Mouse (Mus musculus) B cell, adult 2 months (primary cell): Measurements from ENCODE around the gene Slc40a1.

ENCODE experiments used
- DNase-seq, 2 experiments: peaks; one replicate each; pipeline ENCODE4 v3.0.0; 2022

Slc40a1 gene

DNA sequence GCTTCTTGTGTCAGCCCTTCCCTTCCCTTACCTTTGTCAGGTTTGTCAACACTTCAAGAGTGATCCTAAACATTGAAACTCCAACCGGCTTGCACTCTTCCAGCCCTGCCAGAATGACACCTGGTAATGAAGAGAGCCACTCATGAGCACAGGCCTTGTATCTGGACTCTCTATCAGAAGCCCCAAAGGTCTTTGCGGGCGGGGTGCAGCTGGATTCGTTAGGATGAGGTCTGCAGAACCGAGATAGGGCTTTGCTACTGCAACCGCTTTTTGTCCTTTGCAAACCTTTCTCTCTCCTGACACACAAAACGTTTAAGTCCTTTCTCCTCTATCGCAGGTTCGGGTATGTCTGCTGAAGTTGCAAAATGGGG lies at the start of gene Slc40a1:
Gene Slc40a1, minus strand, starts transcription at position 131 of the 371 bp plus-strand sequence.
- no peak for DNase-seq

DNA sequence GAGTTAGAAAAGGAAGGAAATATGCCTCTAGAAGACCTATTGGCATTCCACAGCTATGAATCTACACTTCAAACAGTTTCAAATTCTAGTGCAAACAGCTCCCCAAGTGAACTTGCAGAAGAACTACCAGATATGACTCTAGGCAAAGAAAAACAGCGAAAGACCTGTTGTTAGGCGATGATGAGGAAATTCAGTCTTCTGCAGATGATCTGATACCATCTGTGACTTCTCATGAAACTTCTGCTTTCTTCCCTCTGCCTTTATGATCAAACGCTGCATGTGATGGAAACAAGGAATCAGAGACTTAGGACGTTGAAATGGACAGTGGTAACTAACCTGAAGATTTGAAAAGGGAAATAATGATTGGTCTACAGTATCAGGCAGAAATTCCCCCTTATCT lies 45.0 kb upstream of the Slc40a1 start:
- no peak for DNase-seq

DNA sequence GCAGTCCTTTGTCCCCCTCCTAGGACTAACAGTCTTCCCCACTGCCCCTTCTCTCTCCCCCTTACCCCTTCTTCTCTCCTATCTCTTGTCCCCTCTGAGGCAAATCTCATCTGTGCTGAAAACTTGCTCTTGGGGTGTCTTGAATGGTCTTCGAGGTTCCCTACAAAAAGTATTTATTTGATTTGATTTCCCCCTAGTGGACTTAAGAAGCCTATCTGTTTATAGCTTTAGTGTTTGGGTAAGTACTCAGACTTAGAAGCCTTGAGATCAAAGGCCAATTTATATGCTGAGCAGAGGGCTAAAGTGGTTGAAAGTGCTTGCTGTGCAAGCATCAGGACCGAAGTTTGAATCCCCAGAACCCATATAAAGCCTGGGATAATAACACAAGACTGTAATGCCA lies 22.7 kb upstream of the Slc40a1 start:
- no peak for DNase-seq

DNA sequence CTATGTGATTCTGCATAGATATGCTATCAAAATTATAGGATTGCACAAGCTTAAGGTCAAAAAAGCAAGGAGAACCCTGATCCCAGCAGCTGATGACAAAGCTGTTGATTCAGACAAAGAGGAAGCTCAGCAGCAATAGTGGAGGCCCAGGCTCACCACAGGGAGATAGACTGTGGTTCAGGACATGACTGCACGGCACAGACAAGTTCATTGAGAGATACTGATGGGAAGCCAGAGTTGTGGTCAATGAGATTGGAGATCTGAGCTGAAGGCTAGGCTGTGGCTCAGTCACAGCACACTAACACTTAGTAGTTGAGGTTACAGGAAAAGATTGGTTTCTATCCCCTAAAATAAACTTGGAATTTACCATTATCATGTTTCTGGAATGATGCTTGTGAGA lies 21.5 kb upstream of the Slc40a1 start:
- no peak for DNase-seq

DNA sequence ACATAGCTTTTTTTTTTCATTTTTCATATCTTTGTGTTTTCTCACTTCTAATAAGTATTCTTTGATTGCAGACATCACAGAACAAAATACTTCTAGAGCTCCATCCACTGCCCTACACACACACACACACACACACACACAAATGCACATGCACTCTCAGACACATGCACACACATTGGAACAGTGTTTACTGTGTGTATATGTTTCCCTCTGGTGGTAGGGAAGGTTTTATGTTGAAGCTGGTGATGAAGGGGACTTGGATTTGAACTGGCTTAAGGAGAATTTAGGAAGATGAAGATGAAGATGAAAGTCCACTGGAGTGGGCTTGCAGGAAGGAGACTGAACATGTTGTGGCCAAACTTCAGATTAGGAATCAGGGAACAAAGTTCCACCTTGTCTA lies 4.8 kb upstream of the Slc40a1 start:
- no peak for DNase-seq

DNA sequence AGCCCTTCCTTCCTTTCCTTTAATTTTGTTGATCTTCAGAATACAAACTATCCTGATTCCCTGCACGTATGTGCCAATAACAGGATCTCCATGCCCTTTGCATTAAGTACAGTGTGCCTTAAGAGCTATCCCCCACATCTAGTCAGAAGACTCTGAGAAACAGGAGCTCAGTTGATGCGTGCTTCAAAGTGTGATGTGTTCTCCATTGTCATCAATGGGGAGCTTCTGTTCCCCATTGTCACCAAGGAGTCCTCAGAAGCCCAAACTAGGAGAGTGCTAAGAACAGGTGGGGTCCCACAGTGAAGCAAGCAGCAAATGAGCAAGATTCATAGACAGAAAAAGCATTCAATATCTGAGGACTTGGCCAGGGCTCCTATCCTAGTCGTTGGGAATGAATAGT lies 588 bp upstream of the Slc40a1 start:
- DNase-seq: no peak

DNA sequence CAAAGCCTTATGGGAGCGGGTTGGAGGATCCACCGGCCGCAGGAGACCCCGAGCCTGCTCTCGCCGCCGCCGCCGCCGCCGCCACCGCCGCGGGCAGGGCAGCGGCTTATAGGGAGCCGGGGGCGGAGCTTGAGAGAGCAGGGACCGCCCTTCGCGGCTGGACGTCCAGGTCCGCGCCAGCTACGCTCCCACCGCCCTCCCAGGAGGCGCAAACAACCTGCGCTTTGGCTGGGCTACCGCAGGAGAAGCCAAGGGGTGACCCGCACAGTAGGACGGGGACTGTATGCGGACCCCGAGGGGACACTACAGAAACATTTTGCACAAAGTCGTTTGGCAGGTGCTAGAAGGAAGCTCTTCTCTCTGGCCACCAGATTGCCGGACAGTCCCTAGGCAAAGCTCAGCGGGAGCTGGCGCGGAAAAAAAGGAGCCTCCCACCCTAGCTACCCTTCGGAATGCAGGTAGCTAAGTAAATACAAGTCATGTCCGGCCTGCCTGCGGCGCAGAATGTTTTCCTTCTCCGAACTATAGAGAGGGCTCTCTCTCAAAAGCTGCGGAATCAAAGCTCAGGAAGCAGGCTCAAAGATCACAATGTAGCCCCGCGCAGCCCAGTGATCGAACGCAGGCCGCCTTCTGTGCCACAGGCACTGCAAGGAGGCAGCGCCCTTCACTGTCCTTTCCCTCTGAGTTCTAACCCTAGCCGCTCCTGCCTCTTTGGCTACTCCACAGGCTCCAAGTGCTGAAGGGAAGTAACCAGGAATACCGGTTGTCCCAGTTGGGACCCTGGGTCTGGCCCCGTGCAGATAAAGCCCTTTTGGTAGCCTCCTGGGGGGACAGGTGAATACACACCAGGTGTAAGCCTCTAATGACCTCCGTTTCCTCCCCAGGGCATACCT lies 577 bp downstream of the Slc40a1 start:
- no peak for DNase-seq

DNA sequence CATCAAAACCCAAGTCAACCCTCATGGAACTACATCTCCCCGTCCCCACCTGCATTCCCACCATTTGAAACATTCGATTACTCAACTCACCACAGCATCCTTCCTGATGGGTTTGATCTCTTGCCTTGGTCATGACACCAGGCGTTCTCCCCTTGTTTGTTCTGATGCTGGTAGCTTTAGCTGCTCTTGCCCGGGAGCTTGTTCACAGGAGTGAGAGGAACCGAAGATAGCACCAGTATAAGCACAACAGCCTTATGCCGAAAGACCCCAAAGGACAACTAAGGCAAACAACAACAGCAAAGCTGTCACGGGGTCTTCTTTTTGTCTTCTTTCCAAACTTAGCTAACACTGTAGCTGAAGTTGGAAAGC lies 1.2 kb downstream of the Slc40a1 start:
- no peak for DNase-seq

DNA sequence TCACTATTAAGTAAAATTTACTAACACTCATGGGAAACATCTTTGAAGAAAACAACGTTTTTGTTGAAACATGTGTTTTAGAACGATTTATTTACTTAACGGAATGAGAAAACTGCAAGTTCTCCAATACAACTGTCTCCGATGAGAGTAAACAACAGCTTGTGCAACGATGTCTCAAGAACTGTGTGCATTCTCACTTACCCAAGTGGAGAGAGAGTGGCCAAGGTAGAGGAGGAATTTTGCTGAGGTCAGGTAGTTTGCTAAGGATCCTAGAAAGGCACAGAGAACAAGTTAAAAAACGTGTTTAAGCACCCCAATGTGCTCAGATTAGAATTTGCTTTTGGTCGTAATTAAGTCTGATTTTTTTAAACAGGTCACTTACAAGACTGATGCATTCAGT lies 1.8 kb downstream of the Slc40a1 start:
- DNase-seq: no peak

DNA sequence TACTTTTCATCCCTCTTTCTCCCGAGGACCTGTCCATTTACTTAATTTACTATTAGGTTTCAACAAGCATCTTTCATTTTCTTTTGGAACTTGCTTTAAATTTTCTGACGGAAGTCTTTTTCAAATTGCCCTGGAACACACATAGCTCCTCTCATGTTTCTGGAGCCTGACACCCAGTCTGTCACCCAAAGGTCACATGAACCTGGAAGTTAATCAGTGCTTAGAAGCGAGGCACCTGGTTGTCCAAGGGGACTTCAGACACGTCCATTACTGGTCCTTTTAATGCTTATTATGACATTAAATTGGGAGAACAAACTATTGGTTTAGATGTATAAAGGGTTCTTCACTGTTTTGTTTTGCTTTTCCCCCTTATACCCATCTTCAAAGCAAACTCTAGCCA lies 3.0 kb downstream of the Slc40a1 start:
- no peak for DNase-seq

DNA sequence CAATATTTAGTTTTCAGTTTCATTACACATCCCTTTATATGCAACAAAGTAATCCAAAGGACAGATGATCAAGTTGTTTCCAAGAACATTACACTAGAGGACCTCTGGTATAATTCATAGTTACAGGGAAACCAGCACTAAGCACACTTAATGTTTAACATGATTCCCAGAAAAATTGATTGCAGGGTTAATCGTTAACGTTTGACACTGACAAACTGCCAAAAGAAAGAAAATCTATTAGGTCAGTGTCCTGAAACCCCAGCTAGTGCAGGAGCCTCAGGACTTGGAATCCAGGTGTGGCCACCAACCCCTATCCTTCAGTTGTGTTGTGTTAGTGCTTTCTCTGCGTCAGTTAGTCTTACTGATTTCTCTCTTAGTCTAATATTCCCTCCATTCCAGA lies 5.6 kb downstream of the Slc40a1 start:
- DNase-seq: no peak

DNA sequence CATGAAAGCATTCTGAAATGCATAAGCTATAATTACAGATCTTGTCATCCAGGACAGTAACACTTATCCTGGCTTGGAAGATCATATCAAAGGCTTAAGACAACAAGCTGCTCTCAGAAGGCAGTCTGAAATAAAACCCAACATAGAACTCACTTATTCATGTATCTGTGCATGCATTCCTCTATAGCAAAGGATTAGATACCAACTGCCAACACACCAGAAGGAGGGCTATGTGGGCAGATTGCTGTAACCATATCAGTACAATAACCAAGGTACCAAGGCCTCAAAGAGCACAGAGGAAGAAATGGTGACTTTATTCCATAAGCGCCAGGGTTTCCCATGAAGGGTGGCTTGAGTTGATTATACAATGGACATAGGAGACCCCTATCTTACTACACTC lies 6.6 kb downstream of the Slc40a1 start:
- no peak for DNase-seq

DNA sequence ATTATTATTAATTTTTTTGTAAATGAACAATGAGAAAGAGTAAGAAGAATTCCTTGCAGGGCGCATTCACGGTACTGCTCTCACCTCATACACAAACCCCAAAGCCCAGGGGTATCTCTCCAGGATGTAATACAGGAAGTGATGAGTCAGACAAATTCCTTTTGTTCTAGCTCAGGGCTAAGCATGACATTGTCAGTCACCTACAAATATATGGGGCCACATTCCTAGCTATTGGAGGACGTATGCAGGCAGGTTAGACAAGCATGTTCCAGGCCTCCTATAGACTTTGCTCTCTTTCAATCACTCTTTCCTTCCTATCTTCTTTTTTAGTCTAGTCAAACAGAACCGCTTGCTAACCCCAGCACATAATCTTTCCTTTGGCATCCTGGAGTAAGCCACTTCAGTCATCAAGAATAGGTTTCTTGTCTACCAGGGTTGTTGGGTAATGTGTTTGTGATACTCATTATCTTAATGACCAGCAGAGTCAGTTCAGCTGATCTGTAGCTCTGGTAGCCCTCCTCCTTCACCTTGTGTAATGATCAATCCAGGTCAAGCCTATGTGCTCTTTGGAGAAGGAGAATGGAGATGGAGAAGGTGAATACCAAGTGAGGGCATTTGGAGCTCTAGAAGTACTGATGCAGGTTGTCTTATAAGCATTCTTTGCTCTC lies 9.1 kb downstream of the Slc40a1 start:
- DNase-seq: no peak

DNA sequence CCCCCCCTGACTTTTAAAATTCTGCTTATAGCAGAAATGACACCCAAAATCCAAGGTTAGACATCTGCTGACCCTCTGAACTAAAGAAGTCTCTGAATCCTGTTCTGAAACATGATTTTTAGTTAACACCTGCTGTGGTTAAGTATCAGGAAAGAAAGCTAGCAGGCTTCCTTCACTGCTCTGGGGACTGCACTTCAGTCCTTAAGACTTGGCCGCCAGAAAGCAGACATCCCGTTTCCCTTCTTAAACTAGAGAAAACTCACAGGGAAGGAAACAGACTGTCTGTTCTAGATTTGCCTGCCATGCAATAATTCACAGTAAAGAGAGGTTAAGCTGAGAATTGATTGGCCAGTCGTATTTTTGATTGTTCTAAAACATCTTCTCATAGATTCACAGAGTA lies 10.1 kb downstream of the Slc40a1 start:
- DNase-seq: no peak

DNA sequence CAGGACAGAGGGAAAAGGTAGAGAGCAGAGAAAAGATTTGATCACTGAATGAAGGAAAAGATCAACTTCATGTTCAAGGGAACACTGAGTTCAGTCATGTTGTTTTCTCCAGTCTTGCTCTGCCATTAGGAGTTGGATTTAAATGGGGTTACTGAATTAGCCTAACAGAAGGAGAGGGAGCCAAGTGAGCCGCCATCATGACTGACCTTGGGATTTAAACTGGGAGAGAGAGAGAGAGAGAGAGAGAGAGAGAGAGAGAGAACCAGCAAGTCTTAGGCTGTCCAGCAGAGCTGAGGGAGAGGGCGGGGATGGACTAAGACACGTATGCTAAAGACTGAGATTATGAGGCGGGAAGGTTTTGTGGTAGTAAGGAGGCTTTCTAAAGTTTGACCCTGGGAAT lies 12.1 kb downstream of the Slc40a1 start:
- no peak for DNase-seq

DNA sequence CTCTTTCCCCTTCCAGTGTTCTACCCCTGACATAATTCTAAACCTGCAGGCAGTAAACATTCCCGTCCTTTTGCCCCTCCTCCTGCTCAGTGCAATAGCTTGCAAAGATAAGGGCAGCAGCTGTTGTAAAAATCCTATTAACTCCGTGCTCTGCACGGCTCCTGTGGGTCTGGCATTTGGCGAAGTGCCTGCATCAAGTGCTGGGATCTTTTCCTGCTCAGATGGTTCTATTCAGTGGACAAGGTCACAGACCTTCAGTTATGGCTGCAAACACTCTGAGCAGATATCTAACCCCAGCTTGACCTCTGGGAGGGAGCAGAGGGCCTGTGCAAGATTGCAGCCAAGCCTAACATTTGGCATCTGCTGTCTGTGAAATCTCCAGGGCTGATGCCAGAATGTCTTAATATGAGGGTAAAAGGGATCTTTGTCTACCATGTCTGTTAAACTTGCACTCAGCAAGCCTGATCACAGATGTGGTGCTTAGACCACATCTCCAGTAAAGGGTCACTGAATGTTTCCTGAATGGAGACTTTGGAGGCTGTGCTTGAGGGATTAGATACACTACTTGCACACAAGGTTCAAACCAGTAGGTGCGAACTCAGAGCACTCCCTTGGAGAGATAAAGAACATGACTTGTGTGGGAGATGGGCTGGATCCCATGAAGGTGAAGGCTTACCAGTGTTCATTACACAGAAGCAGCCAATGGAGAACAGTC lies 21.1 kb downstream of the Slc40a1 start:
- DNase-seq: no peak

DNA sequence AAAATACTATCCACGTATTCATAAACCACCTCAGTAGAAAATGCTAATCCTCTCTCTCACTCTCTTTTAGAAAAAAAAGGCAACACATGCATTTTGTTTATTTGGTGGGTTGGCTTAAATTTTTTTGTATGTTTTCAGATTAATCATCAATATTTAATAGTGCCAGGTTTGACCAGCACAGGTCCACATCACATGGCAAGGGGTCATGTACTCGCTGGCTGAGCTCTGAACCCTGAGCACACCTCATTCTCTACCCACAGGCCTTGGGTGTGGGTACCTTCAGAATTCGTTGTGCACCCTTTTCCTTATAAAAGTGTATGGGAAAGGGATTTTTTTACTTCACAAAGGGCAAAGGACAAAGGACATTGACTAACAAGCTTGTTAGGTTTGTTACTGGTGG lies 22.2 kb downstream of the Slc40a1 start:
- no peak for DNase-seq

DNA sequence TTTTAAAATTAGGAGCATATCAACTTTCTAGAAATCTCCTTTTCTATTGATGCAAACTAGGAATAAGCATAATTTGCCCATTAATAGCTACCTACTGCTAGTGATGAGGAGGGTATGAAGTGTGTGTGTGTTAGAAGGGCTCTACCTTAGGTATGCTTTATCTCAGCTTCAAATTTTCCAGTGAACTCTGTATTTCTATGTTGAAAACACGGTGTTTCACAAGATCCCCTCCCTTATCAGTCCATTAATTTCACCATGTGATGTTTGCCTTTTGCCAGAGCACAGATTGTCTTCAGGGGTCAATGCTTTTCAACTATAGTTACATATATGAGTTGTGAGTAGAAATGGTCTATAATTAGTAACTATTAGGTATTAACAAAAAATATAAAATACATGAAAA lies 28.3 kb downstream of the Slc40a1 start:
- no peak for DNase-seq

DNA sequence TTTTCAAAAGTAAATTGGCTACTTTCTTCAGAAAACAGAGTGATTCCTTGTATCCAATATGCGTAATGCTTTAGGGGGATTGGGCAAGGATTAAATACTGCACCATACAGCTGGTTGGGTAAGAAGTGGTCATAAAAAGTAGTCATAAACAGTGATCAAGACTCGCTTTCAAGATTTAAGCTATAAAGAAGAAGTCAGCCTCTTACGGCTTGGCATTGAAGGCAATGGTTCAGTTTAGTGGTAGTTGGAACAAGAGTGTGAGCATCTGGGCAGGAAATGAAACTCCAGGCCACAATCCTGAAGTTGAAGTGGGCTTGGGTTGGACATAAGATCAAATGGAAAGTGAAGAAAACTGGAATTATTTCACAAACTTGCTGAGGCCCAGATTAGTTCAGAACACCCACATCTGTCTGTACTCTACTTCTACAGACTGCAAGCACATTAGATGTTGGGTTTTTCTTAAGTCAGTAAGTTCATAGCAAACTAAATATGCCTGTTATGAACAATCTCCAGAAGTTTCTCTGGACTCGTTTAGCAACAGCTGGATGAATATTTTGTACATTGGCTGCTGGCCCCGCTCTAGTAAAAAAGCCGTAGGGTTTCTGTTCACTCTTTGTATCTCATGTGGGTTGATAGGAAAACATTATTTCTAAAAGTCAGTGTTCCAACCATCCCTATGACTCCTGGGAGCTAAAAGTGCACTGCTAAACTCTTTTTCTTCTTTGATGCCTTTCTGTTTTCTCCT lies 32.0 kb downstream of the Slc40a1 start:
- DNase-seq: no peak

DNA sequence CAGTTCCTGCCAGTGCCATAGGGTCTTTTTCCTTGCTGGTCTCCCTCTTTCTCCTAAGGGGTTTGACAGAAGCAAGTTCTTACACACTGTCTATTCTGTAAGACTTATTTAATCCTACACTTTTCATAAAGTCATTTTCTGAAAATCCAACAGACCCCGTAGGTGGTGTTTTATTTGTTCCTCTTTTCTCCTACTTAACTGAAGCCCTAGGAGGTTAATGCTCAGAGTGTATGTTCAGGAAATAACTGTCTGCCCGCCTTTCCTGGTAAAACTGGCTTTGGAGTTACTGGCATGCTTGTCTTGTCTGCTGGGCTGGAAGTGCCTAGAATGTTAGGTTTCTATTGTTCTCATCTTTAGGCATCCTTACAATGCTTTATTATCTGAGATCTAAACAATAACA lies 34.3 kb downstream of the Slc40a1 start:
- DNase-seq: no peak

DNA sequence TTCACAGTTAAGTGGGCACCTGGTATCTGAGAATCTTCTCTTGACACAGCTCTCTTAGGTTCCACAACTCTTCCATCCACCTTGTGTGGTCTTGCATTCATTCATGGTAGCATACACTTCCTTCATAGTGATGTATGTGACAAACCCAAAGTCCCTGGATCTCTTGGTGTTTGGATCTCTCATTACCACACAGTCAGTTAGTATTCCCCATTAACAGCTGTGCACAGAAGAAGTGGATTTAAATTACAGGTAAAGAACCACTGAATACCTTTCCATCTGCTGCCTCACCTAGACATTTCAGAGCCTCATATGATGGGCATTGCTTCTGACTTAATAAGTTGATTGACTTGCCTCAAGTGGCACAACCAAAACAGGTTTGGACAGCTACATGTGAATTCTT lies 36.1 kb downstream of the Slc40a1 start, which contains the start of gene Gm5269:
Gene Gm5269, minus strand, starts transcription at position 101 of the 400 bp plus-strand sequence.
- DNase-seq: no peak

DNA sequence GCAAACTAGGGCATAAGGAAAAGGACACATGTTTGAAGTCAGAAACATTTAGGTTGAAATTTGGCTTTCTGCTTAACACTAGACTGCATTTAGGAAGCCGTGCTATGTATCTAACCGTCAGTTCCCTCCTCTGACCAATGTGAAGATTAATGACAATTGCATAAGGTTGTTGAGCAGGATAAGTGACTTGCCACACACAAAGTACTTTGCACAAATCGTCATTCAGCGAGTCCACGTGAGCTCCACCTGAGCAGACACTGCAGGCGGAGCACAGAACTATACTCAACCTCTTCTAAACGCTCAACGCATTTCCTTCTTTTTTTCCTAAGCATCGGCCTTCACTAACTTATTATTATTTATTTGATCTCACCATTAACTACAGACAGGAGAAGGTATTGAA lies 39.5 kb downstream of the Slc40a1 start:
- no peak for DNase-seq

DNA sequence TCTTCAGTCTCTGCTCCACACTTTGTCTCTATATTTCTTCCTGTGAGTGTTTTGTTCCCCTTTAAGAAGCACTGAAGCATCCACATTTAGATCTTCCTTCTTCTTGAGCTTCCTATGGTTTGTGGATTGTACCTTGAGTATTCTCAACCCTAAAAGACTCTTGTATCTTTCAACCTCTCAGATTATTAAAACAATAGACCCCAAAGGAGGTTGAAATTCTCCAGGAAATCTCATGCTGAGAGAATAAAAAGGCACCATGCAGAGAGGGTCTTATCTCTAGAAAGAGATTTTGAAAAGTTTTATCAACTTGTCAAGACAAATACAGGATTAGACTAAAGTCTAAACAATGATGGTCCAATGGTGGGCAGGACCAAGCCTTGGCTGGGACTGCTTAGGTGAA lies 42.9 kb downstream of the Slc40a1 start:
- no peak for DNase-seq
